Mouse (Mus musculus) embryonic fibroblast, embryonic 13.5 days (primary cell): ENCODE data around the gene Crk. TPM values are rescaled to one million over a fixed set of nuclear protein-coding genes. Genes with fewer than 3 reads are reported as not detected.
A peak's percentile ranks its signal among the peaks of the same experiment; 100 is the strongest.
"Not testable (repeated sequence)": the region's sequence is repeated elsewhere in the genome, so short reads cannot be mapped to it uniquely, and the experiment has no call there.

Experiments
- H3K27ac ChIP-seq: 2 replicates; pipeline ENCODE4 v1.5.1; 2012; ENCODE audit warnings: low read length, control low read depth, inconsistent platforms; ENCODE audit not compliant: insufficient read depth
- H3K4me1 ChIP-seq: 2 replicates; pipeline ENCODE4 v1.6.1; 2011; ENCODE audit warnings: low read length; ENCODE audit not compliant: control insufficient read depth, insufficient read depth
- H3K4me3 ChIP-seq: 2 replicates; pipeline ENCODE4 v1.5.1; 2011; ENCODE audit warnings: mild to moderate bottlenecking, control low read depth, low read length; ENCODE audit not compliant: insufficient read depth
- CTCF ChIP-seq: IDR thresholded peaks from 2 replicates; pipeline ENCODE4 v1.5.1; 2011; ENCODE audit warnings: mild to moderate bottlenecking, control low read depth, low read length, moderate library complexity, borderline replicate concordance; ENCODE audit not compliant: insufficient read depth
- POLR2A ChIP-seq: IDR thresholded peaks from 2 replicates; pipeline ENCODE4 v1.6.1; 2011; ENCODE audit warnings: low read depth, mild to moderate bottlenecking, control low read depth, low read length, moderate library complexity
- polyA plus RNA-seq: library from polyadenylated mRNA; stranded (reverse); fragments of >200 nt; gene quantifications from 2 replicates; pipeline ENCODE4 v1.2.4, GENCODE M21; 2011; ENCODE audit warnings: low read depth; ENCODE audit not compliant: missing spikeins, insufficient read length

Gene Crk
- polyA plus RNA-seq, 1 experiment, result 133 TPM

- H3K4me3 ChIP-seq, result no peak overlapping the region
- H3K27ac ChIP-seq, result no peak overlapping the region
- TF ChIP-seq POLR2A (no peak), CTCF (no peak)
- no peaks in the 10 kb centered on the region for H3K4me1 ChIP-seq
Measured at GRCm38 (mm10) chr11:75713949-75714348, 34.9 kb downstream of the Crk start.

- Histone ChIP-seq H3K4me3 (no peak overlapping the region), H3K27ac (no peak overlapping the region), H3K4me1 (no peaks in the 10 kb centered on the region)
- no peak for TF ChIP-seq CTCF
- no peak for TF ChIP-seq POLR2A
Measured at GRCm38 (mm10) chr11:75715556-75715955, 36.5 kb downstream of the Crk start.

- Histone ChIP-seq H3K4me3 (no peak overlapping the region), H3K4me1 (no peaks in the 10 kb centered on the region), H3K27ac (no peak overlapping the region)
- TF ChIP-seq CTCF, result no peak
- TF ChIP-seq POLR2A, result no peak
Measured at GRCm38 (mm10) chr11:75716661-75717325, 37.7 kb downstream of the Crk start.

- H3K4me1 ChIP-seq, result no peaks in the 10 kb centered on the region
- no peak overlapping the region for H3K4me3 ChIP-seq
- no peak overlapping the region for H3K27ac ChIP-seq
- no peak for TF ChIP-seq POLR2A
- TF ChIP-seq CTCF, result no peak
Measured at GRCm38 (mm10) chr11:75722339-75722738, 43.3 kb downstream of the Crk start.

- Histone ChIP-seq H3K27ac (no peak overlapping the region), H3K4me1 (no peaks in the 10 kb centered on the region; the same call in 1 of the 2 replicates), H3K4me3 (no peak overlapping the region)
- TF ChIP-seq CTCF (no peak), POLR2A (no peak)
Measured at GRCm38 (mm10) chr11:75727168-75727567, 48.1 kb downstream of the Crk start.

GRCm38 (mm10) chr11:75727659-75728058, 48.6 kb downstream of the Crk start:
- H3K4me3 ChIP-seq, H3K27ac ChIP-seq, H3K4me1 ChIP-seq: not testable (repeated sequence)

- peak; percentile 88 for TF ChIP-seq POLR2A
- TF ChIP-seq CTCF, result no peak
- Histone ChIP-seq H3K4me3 (peak within 1 kb of the TSS; percentile 81), H3K27ac (peak within 1 kb of the TSS; percentile 70), H3K4me1 (peaks cover 14% of the 10 kb centered on the region)
Measured at GRCm38 (mm10) chr11:75732434-75733226, 53.6 kb downstream of the Crk start, which contains the start of gene Ywhae. Gene Ywhae, plus strand, starts transcription at chr11:75732869.

GRCm38 (mm10) chr11:75733227-75733940, 54.3 kb downstream of the Crk start:
- H3K27ac ChIP-seq, result peak overlapping the region; percentile 70
- no peak for TF ChIP-seq CTCF
- TF ChIP-seq POLR2A, result 0 out of 2 replicates have a peak, but pooled peaks have one; percentile 22
- peak overlapping the region; percentile 81 for H3K4me3 ChIP-seq
- H3K4me1 ChIP-seq, result peaks cover 19% of the 10 kb centered on the region

GRCm38 (mm10) chr11:75735462-75736252, 56.6 kb downstream of the Crk start:
- Histone ChIP-seq H3K4me3 (no peak overlapping the region), H3K27ac (no peak overlapping the region), H3K4me1 (peaks cover 19% of the 10 kb centered on the region)
- TF ChIP-seq POLR2A, result no peak
- no peak for TF ChIP-seq CTCF
